Mouse (Mus musculus) hindbrain, postnatal 0 days (tissue): ENCODE measurements around the gene Smg8. TPM values are rescaled to one million over a fixed set of nuclear protein-coding genes. Genes with fewer than 3 reads are reported as not detected.

Experiments used
- ATAC-seq: fragments of 200-750 bp; cut with Nextera tagmentation; 2 replicates; pipeline ENCODE4 v1.8.0; 2017; ENCODE audit warnings: mild to moderate bottlenecking, moderate TSS enrichment, moderate library complexity
- DNase-seq: peaks from one replicate; pipeline ENCODE4 v3.0.0-alpha.2; 2015; ENCODE audit warnings: low spot score
- H3K27ac ChIP-seq: fragments of 300-500 bp; sonication (generic); 2 replicates; pipeline ENCODE4 v1.5.1; 2014; ENCODE audit warnings: mild to moderate bottlenecking
- H3K27me3 ChIP-seq: fragments of 300-500 bp; sonication (generic); 2 replicates; pipeline ENCODE4 v1.6.1; 2014; ENCODE audit warnings: low read length, mixed read lengths; ENCODE audit not compliant: insufficient read depth
- H3K36me3 ChIP-seq: fragments of 300-500 bp; sonication (generic); 2 replicates; pipeline ENCODE4 v1.6.1; 2014; ENCODE audit warnings: low read length, mixed read lengths; ENCODE audit not compliant: insufficient read depth
- H3K4me1 ChIP-seq: fragments of 300-500 bp; sonication (generic); 2 replicates; pipeline ENCODE4 v1.6.1; 2014; ENCODE audit warnings: antibody characterized with exemption, low read length, mixed read lengths; ENCODE audit not compliant: insufficient read depth
- H3K4me2 ChIP-seq: fragments of 300-500 bp; sonication (generic); 2 replicates; pipeline ENCODE4 v1.6.1; 2014; ENCODE audit warnings: low read depth, mild to moderate bottlenecking, low read length, moderate library complexity, mixed read lengths
- H3K4me3 ChIP-seq: fragments of 300-500 bp; sonication (generic); 2 replicates; pipeline ENCODE4 v1.5.1; 2014; ENCODE audit warnings: low read length
- H3K9ac ChIP-seq: fragments of 300-500 bp; sonication (generic); replicated peaks from 2 replicates; pipeline ENCODE4 v1.6.1; 2014; ENCODE audit warnings: mild to moderate bottlenecking, low read length, moderate library complexity, mixed read lengths
- H3K9me3 ChIP-seq: fragments of 300-500 bp; sonication (generic); 2 replicates; pipeline ENCODE4 v1.6.1; 2016; ENCODE audit warnings: low read length, mixed read lengths
- CTCF ChIP-seq: IDR thresholded peaks from 2 replicates; pipeline ENCODE4 v1.5.1; 2016; ENCODE audit warnings: antibody characterized with exemption, control low read depth, low read depth
- WGBS: fragments of 180-500 bp; shearing (Covaris S2); extraction: QIAGEN DNeasy Blood & Tissue Kit; methylation state at CpG from one replicate; pipeline ENCODE4 v1.1.7; 2014; 5-methylcytosine and 5-hydroxymethylcytosine counted together
- polyA plus RNA-seq: library from polyadenylated mRNA; unstranded; fragments of >200 nt; fragmentation: Nextera tagmentation; extraction: Ambion mirVana; gene quantifications from 2 replicates; pipeline ENCODE4 v1.2.1, GENCODE M21; 2015
- total RNA-seq: library from RNA; depleted of rRNA; stranded (reverse); fragments of >200 nt; gene quantifications from 2 replicates; pipeline ENCODE4 v1.2.3, GENCODE M21; 2014; rRNA removed

Smg8 gene
- total RNA-seq (21.8 and 27.0 TPM in 2 replicates), polyA plus RNA-seq (15.5 and 16.0 TPM in 2 replicates)

DNA sequence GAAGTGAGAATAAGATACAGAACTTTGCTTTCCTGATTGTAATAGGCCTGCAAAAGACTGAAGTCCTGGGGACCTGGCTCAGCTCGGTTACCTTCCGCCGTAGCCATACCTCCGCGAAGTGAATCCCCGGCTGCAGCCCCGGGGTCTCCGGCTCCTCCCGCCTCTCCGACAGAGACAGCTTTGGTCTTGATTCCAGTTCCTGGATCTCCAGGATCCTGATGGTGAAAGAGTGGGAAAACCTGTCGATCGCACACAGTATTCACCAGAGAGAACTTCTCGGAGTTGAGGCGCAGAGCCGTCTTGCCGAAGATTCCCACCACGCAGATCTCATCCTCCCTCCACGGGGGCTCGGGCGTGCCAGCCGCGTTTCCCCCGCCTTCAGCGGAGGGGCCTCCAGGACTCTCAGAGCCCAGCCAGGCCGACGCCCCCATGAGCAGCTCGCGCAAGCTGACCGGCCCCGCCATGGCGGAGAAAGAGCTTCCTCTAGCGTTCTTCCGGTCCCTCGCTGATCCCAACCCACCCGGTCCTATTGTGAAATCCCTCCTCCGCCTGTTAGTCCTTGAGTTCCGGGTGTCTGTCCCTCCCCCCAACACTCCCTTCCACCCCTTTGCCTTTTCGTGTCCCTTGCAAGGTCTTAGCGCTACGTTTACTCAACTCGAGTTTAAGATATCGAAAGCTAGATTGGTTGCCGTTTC, at the start of gene Smg8:
Gene Smg8 (minus strand): TSS at position 485 of the 695 bp plus-strand sequence.
- Histone ChIP-seq H3K4me3 (peak within 1 kb of the TSS; percentile 66), H3K36me3 (peaks cover 22% of the 10 kb centered on the region), H3K4me2 (peak within 1 kb of the TSS; percentile 82), H3K9ac (peak within 1 kb of the TSS; percentile 66), H3K9me3 (no peaks in the 10 kb centered on the region), H3K27ac (peak within 1 kb of the TSS; percentile 64), H3K4me1 (peaks cover 9% of the 10 kb centered on the region), H3K27me3 (no peaks in the 10 kb centered on the region)
- TF ChIP-seq CTCF: no peak
- peak; percentile 90 for DNase-seq
- ATAC-seq: peak; percentile 95
- WGBS: 2% methylated on average over 43 of the region's 43 CpGs

DNA sequence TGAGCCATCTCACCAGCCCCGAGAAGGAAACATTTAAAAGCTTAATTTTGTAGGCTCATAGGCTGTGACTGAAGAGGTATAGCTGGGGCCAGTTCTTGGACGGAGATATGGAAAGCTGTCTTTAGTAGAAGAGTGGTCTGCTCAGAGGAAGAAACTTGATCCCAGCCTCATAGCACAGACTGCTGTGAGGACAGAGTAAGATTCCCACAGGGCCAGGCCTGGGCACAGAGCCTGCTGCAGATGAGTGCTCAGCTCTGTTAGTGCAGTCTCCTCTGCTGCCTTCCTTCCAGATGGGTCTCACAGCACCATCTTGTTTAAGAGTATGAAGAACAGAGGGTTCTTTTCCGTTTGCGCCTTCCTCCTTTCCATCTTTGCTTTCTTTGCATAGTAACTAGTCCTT, 49.7 kb upstream of the Smg8 start:
- no peak for TF ChIP-seq CTCF
- WGBS: 89% methylated on average over 4 of the region's 4 CpGs

DNA sequence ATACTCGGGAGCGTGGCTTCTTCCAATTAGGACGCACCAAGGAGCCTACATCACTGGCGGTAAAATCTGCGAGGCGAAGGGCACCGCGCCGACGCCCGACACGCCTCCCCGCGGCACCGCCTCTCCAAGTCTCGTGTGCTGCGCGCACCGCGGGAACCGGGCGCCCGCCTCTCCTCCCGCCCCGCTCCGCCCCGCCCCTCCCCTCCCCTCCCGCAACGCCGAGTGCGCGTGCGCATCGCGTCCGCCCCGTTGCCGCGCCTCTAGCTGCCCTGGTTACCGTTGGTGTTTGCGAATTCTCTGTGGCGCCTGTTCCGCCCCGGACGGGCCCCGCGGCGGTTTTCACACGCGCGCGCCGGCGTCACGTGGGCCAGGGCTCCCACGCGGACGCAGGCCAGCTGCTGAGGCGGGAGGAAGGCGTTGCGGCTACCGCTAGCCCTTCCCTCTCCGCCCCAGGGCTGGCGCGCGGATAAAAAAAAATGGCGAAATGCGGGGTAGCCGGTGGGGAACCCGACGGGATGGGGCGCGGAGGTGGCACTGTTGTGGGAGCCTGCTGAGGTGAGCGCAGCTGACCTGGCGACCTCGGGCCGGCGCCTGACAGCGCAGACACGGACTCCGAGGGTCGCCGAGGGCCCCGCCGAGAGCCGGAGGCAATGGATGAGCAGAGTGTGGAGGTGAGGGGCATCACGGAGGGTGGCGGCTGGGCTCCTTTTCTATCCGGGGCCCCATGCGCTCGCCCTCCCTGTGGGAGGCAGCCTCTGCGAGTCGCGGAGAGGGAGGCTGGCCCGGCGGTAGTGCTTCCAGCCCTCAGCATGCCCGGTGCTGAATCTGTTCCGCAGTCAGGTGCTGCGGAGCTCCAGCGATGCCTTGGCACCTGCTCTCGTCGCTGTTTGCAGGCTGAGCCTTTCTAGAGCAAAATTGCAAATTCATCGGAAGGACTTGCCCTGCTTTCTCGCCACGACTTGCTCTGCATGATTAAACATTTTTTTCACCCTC, 40.5 kb upstream of the Smg8 start, which contains the start of gene Trim37:
Gene Trim37 (plus strand): TSS at position 254 of the 993 bp plus-strand sequence.
- Histone ChIP-seq H3K4me3 (peak within 1 kb of the TSS; percentile 100), H3K4me1 (0 out of 2 replicates have a peak, but pooled peaks cover 3% of the 10 kb centered on the region), H3K27me3 (no peaks in the 10 kb centered on the region), H3K36me3 (peaks cover 14% of the 10 kb centered on the region), H3K4me2 (peak within 1 kb of the TSS; percentile 70), H3K9me3 (no peaks in the 10 kb centered on the region), H3K27ac (peak within 1 kb of the TSS; percentile 95), H3K9ac (peak within 1 kb of the TSS; percentile 91)
- under 1% methylated on average over 92 of the region's 105 CpGs for WGBS
- peak; percentile 97 for ATAC-seq
- DNase-seq: peak; percentile 96
- TF ChIP-seq CTCF: no peak

More for the DNA sequence above, 49.7 kb upstream of the Smg8 start:
- no peak overlapping the region for H3K4me2 ChIP-seq
- no peak overlapping the region for H3K9ac ChIP-seq
- DNase-seq: no peak
- no peaks in the 10 kb centered on the region for H3K4me1 ChIP-seq
- ATAC-seq: no peak
- no peaks in the 10 kb centered on the region for H3K9me3 ChIP-seq
- peaks cover 2% of the 10 kb centered on the region; the same call in 1 of the 2 replicates for H3K36me3 ChIP-seq
- no peak overlapping the region for H3K27ac ChIP-seq
- H3K4me3 ChIP-seq: no peak overlapping the region
- no peaks in the 10 kb centered on the region for H3K27me3 ChIP-seq

DNA sequence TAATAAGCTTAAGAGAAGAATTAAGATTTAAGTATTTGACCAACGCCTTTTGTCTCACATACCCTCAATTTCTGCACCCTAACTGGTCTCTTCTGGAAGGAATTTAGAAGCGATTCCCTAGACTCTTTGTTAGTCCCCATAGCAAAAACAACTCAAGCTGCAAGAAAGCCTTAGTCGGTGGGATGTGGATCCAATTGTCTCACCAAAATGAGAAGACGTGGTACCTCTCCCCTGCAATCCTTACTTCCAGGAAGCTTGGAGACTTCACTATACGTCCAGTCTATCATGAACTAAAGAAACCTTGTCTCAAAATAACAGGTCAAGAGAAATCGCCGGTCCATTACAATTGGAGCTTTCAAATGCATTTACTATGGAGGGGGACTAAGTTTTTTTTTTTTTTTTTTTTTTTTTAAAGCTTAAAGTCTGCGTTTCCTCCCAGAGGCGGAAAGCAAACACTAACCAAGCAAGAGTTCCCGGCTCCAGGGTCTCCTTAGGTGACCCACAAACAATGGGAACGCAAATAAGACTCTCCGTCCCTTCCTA, 39.8 kb upstream of the Smg8 start:
- Histone ChIP-seq H3K36me3 (peaks cover 13% of the 10 kb centered on the region), H3K9ac (peak overlapping the region; percentile 91), H3K27me3 (no peaks in the 10 kb centered on the region), H3K27ac (peak overlapping the region; percentile 66), H3K4me1 (0 out of 2 replicates have a peak, but pooled peaks cover 3% of the 10 kb centered on the region), H3K4me3 (peak overlapping the region; percentile 100), H3K4me2 (peak overlapping the region; percentile 70), H3K9me3 (no peaks in the 10 kb centered on the region)
- peak; percentile 11 for DNase-seq
- 2% methylated on average over 12 of the region's 12 CpGs for WGBS
- no peak for ATAC-seq
- no peak for TF ChIP-seq CTCF

DNA sequence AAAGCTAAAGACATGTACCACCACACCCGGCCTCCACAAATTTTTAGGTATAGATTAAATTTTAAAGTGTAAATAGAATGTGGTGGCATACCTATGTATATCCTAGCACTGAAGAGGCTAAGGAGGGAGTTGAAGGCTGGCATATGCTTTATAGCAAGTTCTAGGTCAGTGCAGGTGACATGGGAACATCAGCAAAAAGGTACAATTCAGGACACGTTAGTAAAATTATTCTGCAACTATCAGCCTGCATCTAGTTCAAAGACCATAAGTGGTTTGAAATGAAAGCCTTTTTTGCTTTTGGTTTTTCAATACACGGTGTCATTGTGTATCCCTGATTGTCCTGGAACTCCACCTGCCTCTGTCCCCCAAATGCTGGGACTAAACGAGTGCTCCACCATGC, 39.0 kb upstream of the Smg8 start:
- no peak overlapping the region for H3K4me3 ChIP-seq
- peak overlapping the region; percentile 91; the same call in 1 of the 2 replicates for H3K9ac ChIP-seq
- 53% methylated on average over 4 of the region's 4 CpGs for WGBS
- ATAC-seq (no peak), DNase-seq (no peak)
- H3K27me3 ChIP-seq: no peaks in the 10 kb centered on the region
- no peak for TF ChIP-seq CTCF
- H3K4me2 ChIP-seq: peak overlapping the region; percentile 70
- H3K4me1 ChIP-seq: 0 out of 2 replicates have a peak, but pooled peaks cover 3% of the 10 kb centered on the region
- no peaks in the 10 kb centered on the region for H3K9me3 ChIP-seq
- peaks cover 15% of the 10 kb centered on the region; the same call in 1 of the 2 replicates for H3K36me3 ChIP-seq
- H3K27ac ChIP-seq: 0 out of 2 replicates have a peak overlapping the region, but pooled peaks have one; percentile 66

DNA sequence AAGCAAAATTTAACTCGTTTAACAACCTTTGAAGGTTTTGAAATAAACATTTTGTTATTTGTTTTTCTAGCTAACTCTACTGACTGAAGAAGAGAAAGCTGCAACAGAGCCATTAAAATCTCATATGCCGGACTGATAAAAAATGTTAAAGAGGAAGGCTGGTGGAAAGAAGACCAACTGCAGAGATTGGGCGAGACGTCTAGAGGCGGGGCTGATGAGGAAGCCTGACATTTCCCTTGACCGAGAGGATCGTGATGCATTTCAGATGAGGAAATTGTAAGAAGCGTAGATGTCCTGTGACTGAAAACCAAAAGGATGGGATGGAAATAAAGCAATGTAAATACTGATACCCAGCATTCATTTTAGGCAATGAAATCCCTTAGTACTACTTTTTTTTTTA, 35.3 kb upstream of the Smg8 start:
- no peaks in the 10 kb centered on the region for H3K4me1 ChIP-seq
- DNase-seq (no peak), ATAC-seq (no peak)
- H3K4me2 ChIP-seq: no peak overlapping the region
- no peak overlapping the region for H3K4me3 ChIP-seq
- no peak overlapping the region for H3K27ac ChIP-seq
- no peaks in the 10 kb centered on the region for H3K27me3 ChIP-seq
- H3K9me3 ChIP-seq: no peaks in the 10 kb centered on the region
- H3K9ac ChIP-seq: no peak overlapping the region
- peaks cover 33% of the 10 kb centered on the region; the same call in 1 of the 2 replicates for H3K36me3 ChIP-seq
- no peak for TF ChIP-seq CTCF
- WGBS: 70% methylated on average over 8 of the region's 8 CpGs
